Mouse (Mus musculus) small intestine, adult 2 months (tissue): ENCODE data around the gene Rcvrn.

Experiments
- CTCF ChIP-seq: fragments of 200-500 bp; IDR thresholded peaks from 2 replicates; pipeline ENCODE4 v1.5.1; 2012; ENCODE audit warnings: low read depth, mild to moderate bottlenecking, control low read depth, inconsistent platforms, low read length, moderate library complexity, mixed read lengths; ENCODE audit not compliant: insufficient replicate concordance, insufficient read length; ENCODE audit errors: extremely low read depth
- POLR2A ChIP-seq: fragments of 200-500 bp; IDR thresholded peaks from 2 replicates; pipeline ENCODE4 v1.6.1; 2012; ENCODE audit warnings: low read depth, mild to moderate bottlenecking, control low read depth, inconsistent platforms, low read length, moderate library complexity

- TF ChIP-seq CTCF = no peak
- no peak for TF ChIP-seq POLR2A
Measured at GRCm38 (mm10) chr11:67738345-67738744, 43.2 kb downstream of the Rcvrn start.
